Mouse (Mus musculus) MEL (cell line): ENCODE measurements at regions not wholly inside any gene's neighbourhood (a gene's known extent, or its start where the extent isn't known, plus 50 kb on each side); places are given as distances from the start of the nearest gene placed in this dataset.

ENCODE experiments used
- BHLHE40 ChIP-seq: IDR thresholded peaks from 2 replicates; pipeline ENCODE4 v1.6.1; 2012; ENCODE audit warnings: low read depth, mild to moderate bottlenecking, inconsistent platforms, low read length, improper control_type of control experiment, borderline replicate concordance
- EP300 ChIP-seq, 2 experiments: IDR thresholded peaks; 2 replicates each; pipeline ENCODE4 v1.6.1; 2011; ENCODE audit warnings: improper control_type of control experiment in 2 of 2, low read length in 2 of 2, low read depth in 1 of 2, mild to moderate bottlenecking in 1 of 2
- TAL1 ChIP-seq: IDR thresholded peaks from 2 replicates; pipeline ENCODE4 v1.6.1; 2012; ENCODE audit warnings: mild to moderate bottlenecking, inconsistent platforms, low read length, moderate library complexity, mixed read lengths

GRCm38 (mm10) chr13:90376619-90377018 lies 287.2 kb upstream of the Xrcc4 start:
- TF ChIP-seq BHLHE40 (no peak), EP300 (IDR thresholded peaks at IDR 0.05; ENCODE audit: low read depth in 1 of 2, low read length in 2 of 2) (no peak), TAL1 (no peak)
